ENCODE assay signal across 8 mouse cellular contexts in the genomic region with DNA sequence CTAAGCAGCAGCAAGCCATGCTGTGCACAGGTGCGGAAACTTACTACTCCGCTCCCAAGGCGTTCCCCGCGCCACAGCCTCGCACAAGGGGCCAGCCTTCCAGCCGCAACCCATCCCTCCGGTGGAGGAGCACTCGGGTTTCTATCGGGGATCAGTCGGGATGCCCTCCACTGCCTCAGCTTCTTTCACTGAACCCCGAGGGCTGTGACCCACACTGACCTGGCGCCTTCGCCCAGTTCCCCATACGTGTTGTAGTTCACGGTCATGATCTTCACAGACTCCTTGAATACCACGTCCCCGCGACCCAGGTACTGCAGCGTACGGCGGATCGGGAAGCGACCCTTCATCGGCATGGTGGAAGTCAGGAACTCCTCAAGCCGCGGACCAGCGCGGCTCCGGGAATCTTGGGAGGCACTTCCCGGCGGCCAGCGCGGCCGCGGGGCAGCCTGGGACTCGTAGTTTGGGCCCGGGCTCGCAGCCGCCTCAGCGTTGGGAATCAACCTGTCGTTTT. TPM values are rescaled to one million over a fixed set of nuclear protein-coding genes. Genes with fewer than 3 reads are reported as not detected.
DNase-seq lines count a peak whose midpoint lies in the region; ATAC-seq and TF ChIP-seq lines count a peak whose summit lies in the region.

A gene (minus strand): TSS at position 413 of the 511 bp plus-strand sequence.

- CTCF ChIA-PET in Patski (lab: Charles Lee), result interaction anchor here (1.2 kb wide), 1 partner anchor 22 kb away, joined by 3 read pairs; no protein-coding TSS in a partner anchor

- H3K9me3 ChIP-seq in hindbrain, embryonic 11.5 days (ENCODE audit: control insufficient read depth, low read length), result no peaks in the 10 kb centered on the region
- H3K9me3 ChIP-seq in lung, postnatal 0 days (ENCODE audit: low read length), result no peaks in the 10 kb centered on the region; the same call in 1 of the 2 replicates

- in situ Hi-C loops in Patski (cut with MboI; ENCODE audit: low pct_unique_long_range_greater_than_20kb), result no loop called here

- TF ChIP-seq EP300 in lung, postnatal 0 days (IDR thresholded peaks at IDR 0.05), result no peak

- DNase-seq in Patski (ENCODE audit: low read depth, low spot score), result no peak
- peak; percentile 83 to 87 for DNase-seq in cerebellum, postnatal 10 days
- DNase-seq in frontal cortex, postnatal 10 days (ENCODE audit: low spot score in 2 of 2), result peak; percentile 23 to 74
- DNase-seq in hindbrain, embryonic 11.5 days (ENCODE audit: low spot score), result peak; percentile 88
- peak; percentile 63 for DNase-seq in layer of hippocampus, adult 9-11 months
- DNase-seq in lung, postnatal 0 days (ENCODE audit: low spot score), result peak; percentile 76
- peak; percentile 76 for DNase-seq in ovary, postnatal 36 days (ENCODE audit: low spot score)
- peak; percentile 66 for DNase-seq in thymus, postnatal 14 days

- peaks cover 2% of the 10 kb centered on the region; the same call in 1 of the 2 replicates for H3K4me1 ChIP-seq in hindbrain, embryonic 11.5 days (replicated peaks; ENCODE audit: control insufficient read depth, insufficient read depth, low read length)
- peaks cover 8% of the 10 kb centered on the region for H3K4me1 ChIP-seq in lung, postnatal 0 days (ENCODE audit: insufficient read depth, low read depth, low read length)

- H3K9ac ChIP-seq in hindbrain, embryonic 11.5 days (ENCODE audit: low read depth, low read length), result peak within 1 kb of the TSS; percentile 77
- H3K9ac ChIP-seq in lung, postnatal 0 days (replicated peaks; ENCODE audit: low read depth), result peak within 1 kb of the TSS; percentile 53

- POLR2A ChIA-PET in Patski (lab: Charles Lee), result interaction anchor here (0.8 to 1.2 kb wide), 3 partner anchors 9 to 80 kb away, joined by 3 read pairs; no protein-coding TSS in a partner anchor

- no peak for TF ChIP-seq CTCF in Patski (IDR thresholded peaks at IDR 0.05)
- TF ChIP-seq CTCF in lung, postnatal 0 days (IDR thresholded peaks at IDR 0.05), result no peak

- peak; percentile 86 for ATAC-seq in Patski
- ATAC-seq in hindbrain, embryonic 11.5 days (ENCODE audit: low FRiP score), result peak; percentile 93
- peak; percentile 95 for ATAC-seq in lung, postnatal 0 days

- under 1% methylated on average over 42 of the region's 42 CpGs for WGBS in hindbrain, embryonic 11.5 days
- WGBS in lung, postnatal 0 days, result 0% methylated on average over 42 of the region's 42 CpGs

- no peak within 1 kb of the TSS for H3K27ac ChIP-seq in hindbrain, embryonic 11.5 days (ENCODE audit: low read depth, low read length)
- peak within 1 kb of the TSS; percentile 34; the same call in 1 of the 2 replicates for H3K27ac ChIP-seq in lung, postnatal 0 days (ENCODE audit: low read length)

- H3K4me2 ChIP-seq in hindbrain, embryonic 11.5 days (replicated peaks; ENCODE audit: low read depth, low read length), result peak within 1 kb of the TSS; percentile 72
- H3K4me2 ChIP-seq in lung, postnatal 0 days (replicated peaks; ENCODE audit: low read depth, low read length), result peak within 1 kb of the TSS; percentile 96

- peak within 1 kb of the TSS; percentile 70 for H3K4me3 ChIP-seq in hindbrain, embryonic 11.5 days (ENCODE audit: low read depth, low read length)
- peak within 1 kb of the TSS; percentile 68 for H3K4me3 ChIP-seq in lung, postnatal 0 days (ENCODE audit: low read depth, low read length)

- no peaks in the 10 kb centered on the region for H3K27me3 ChIP-seq in Patski
- H3K27me3 ChIP-seq in hindbrain, embryonic 11.5 days (ENCODE audit: control insufficient read depth, insufficient read depth, low read length), result no peaks in the 10 kb centered on the region
- H3K27me3 ChIP-seq in lung, postnatal 0 days (replicated peaks; ENCODE audit: insufficient read depth, low read length), result no peaks in the 10 kb centered on the region

- H3K36me3 ChIP-seq in hindbrain, embryonic 11.5 days (ENCODE audit: control insufficient read depth, insufficient read depth, low read length), result no peaks in the 10 kb centered on the region
- peaks cover 10% of the 10 kb centered on the region; the same call in 1 of the 2 replicates for H3K36me3 ChIP-seq in lung, postnatal 0 days (ENCODE audit: insufficient read depth, low read length)

RNA-seq across cellular contexts. Expression of the gene that starts here (rescaled TPM):
- 92.5 TPM for polyA plus RNA-seq in Patski (2021)
- 78.1 and 80.7 TPM in 2 replicates for polyA plus RNA-seq in hindbrain, embryonic 11.5 days (2014; fragmentation: Nextera tagmentation; extraction: Ambion mirVana)
- 26.5 and 33.9 TPM in 2 replicates for polyA plus RNA-seq in lung, postnatal 0 days (2015; fragmentation: Nextera tagmentation; extraction: Ambion mirVana)
